Mouse (Mus musculus) mouse embryonic stem cell (cell line): ENCODE data around the gene Sobp.

Source experiments
- in situ Hi-C, 2 experiments: fragments of 300-500 bp; cut with MboI; formaldehyde crosslinking; loops; 1 replicate in 1 of 2; 3 replicates in 1 of 2; pipeline ENCODE4 v1.14.3; 2019 to 2020; ENCODE audit warnings: low sequenced_read_pairs in 2 of 2, low pct_unique_long_range_greater_than_20kb in 1 of 2, mixed read lengths in 1 of 2; ENCODE audit not compliant: unreplicated experiment in 1 of 2

Gene Sobp

DNA sequence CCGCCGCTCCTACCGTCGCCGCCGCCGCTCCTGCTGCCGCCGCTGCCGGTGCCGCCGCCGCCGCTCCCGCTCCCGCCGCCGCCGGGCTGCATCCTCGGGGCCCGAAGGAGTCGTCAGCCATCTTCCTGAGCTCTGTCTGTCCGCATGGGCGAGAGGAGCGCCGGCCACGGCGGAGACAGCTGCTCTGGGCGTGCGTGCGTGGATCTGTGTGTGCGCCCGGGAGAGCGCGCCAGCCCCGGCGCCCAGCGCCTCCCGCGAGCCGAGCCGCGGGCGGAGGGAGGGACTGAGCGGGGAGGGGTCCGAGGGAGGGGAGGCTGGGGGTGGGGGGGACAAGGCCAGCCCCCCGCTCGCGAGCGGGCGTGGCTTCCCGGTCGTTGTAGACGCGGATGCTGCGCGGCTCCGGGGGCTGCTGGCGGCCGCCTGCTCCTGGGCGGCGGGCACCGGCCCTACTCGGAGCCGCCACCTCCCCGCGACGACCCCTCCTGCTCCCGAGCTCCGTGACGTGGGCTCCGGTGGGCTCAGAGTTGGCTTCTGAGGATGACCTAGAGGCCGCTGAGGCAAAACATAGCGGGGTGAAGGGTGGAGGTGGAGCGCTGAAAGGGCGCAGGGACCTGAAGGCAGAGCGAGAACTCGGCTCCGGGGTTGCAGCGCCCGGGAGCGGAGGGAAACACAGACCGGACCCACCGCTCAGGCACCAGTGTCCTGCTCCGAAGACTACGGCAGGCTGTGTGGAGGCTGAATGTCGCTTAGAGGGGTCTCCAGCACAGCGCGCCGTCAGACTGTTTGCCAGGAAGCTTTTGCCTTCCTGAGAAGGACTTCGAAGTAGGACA is at the start of gene Sobp, which contains the start of gene 9030612E09Rik:
Gene Sobp (minus strand): TSS at position 205 of the 830 bp plus-strand sequence.
Gene 9030612E09Rik (plus strand): TSS at position 379 of the 830 bp plus-strand sequence.
- in situ Hi-C loops = loop anchor here in 1 of 2 experiments (25.0 kb wide), 1 partner anchor 587 kb away; the partner anchor contains the start of genes Nr2e1 and Ostm1

DNA sequence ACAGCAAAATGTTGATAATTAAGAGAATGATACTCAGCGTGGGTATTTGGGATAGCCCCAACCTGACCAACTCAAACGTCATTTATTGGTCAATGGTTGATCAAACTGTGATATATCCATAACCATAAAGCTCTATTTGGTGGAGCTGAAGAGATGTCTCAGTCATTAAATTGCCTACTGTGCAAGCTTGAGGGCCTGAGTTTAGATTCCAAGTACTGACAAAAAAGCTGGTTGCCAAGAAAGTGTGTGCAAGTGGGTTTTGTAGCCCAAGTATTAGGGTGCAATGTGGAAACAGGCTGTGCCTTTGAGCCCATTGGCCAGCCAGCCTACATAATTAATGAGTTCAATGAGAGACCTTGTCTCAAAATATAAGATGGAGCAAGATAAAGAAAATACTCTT is 49.1 kb upstream of the Sobp start:
- in situ Hi-C loops = no loop called here

DNA sequence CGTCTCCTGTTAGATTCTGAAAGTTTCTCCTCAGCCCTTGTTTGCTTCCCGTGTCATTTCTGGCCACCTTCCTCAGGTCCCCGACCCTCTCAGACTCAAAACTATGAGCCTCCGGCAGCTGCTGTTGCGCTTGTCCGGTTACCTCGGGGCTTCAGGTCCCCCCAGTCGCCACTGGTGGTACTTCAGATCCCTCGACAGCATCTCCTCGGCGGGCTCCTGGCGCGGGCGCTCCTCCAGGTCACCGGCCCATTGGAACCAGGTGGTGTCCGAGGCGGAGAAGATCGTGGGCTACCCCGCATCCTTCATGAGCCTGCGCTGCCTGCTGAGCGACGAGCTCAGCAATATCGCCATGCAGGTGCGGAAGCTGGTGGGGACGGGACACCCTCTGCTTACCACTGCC is 47.3 kb upstream of the Sobp start:
- in situ Hi-C loops = no loop called here

DNA sequence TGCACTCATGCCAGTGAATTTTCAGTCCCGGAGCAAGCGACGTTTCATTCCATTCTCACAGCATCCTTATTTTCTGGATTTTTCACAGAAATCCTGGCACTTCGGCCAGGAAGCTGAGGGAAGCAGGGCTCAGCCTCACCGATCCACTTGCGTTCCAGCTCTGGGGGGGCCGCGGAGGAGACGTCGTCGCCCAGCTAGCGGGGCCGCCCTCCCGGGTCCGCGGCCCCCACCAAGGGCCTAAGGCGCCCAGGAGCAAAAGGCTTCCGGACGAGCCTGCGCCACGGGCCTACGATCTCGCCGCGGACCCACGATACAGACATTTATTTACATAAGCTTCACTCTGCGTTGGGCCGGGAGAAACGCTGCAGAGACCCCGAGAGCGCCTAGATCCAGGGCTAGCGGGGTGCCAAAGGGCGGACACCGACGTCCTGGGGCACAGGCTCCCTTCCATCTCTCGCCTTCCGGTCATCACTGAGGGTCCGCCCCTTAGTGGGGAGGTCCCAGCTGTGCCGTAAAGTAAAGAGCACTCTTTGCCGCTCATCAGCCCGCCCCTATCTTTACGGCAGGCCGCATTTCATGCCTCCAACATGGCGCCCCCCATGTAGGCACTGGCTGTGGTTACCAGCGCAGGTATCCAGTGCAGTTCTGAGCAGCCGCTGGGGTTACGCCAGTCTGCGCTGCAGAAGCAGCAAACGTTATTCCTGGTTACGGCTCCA is 46.7 kb upstream of the Sobp start, which contains the start of gene Pdss2:
Gene Pdss2 (plus strand): TSS at position 577 of the 716 bp plus-strand sequence.
- in situ Hi-C loops = no loop called here

DNA sequence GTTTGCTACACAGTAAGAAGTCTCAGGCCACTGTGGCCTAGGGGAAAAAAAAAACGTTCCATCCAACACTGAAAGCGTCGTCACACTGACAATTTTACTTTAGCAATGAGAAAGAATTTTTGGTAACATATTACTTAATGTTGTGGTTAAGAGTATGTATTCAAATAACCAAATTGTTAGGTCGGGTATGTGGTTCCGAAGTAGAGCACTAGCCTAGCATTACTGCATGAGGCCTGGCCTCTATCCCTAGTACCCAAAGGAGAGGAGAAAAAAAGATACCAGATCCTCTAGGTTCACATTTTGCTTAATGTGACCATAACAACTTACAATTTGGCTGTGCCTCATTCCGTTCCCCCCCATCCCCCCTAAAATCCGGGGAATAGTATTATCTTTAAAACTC is 46.1 kb upstream of the Sobp start:
- in situ Hi-C loops = no loop called here

DNA sequence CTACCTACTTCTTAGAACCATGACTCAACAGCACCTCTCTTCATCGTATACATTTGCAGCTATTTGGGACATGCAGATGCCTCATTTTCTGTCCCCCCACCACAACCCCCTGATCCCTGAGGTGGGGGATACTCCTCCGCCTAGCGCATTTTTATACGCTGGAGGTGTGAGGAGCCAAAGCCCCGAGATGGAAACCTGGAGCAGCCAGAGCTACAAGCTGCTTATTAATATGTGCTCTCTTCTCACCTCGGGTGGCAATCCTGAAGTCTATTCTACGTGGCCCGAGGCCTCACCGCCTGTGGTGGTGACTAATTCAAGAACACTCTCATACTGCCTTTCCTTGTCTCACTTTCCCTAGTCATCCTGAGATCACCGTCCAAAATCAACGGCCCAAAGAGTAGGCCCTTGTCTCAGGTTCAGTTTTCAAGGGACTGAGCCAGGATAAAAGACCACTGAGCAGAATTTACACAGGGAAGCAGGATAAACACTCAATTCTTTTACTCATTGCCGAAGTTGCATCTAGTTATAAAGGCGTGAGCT is 43.1 kb upstream of the Sobp start:
- in situ Hi-C loops = no loop called here

DNA sequence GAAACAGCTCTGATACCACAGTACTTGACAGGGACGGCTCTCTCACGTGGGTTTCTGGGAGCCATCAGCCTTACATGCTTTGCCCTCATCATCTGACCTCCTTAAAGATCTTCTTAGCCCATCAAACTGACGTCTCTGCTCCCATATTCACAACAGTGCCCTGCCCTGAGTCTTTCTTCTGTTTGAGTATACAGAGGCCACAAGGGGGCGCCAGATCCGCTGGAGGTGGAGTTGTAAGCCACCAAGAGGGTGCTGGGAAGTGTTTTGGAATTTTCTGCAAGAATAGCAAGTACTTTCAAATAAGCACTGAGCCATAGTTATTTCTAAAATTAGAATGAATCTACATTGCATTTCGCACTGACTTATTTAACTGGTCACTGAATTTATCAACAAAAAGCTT is 37.5 kb upstream of the Sobp start:
- in situ Hi-C loops = no loop called here

DNA sequence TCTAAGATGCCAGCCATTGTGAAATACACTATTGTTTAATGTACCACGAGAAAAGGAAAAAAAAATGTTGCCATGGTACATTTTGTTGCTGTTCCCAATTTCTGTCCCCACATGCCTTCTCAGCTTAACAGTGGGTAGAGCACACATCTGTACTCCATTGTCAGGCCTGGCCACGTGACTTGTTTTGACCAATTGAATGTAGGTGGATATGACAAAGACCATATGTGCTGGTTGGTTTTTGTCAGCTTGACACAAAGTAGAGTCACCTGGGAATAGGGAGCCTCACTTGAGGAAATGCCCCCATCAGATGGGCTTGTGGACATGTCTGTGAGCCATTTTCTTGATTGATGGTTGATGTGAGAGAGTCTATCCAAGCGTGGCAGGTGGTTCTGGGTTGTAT is 29.5 kb upstream of the Sobp start:
- in situ Hi-C loops = no loop called here

DNA sequence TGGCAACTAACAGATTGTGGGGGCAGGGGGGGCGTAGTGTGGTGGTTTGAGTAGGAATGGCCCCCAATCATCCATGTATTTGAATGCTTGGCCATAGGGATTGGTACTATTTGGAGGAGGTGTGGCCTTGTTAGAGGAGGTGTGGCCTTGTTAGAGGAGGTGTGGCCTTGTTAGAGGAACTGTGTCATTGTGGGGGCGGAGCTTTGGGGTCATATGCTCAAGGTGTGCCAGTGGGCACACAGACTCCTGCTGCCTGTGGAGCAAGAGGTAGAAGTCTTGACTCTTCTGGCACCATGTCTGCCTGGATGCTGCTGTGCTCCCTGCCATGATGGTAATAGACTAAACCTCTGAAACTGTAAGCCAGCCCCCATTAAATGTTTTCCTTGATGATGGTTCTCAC is 25.9 kb upstream of the Sobp start:
- in situ Hi-C loops = no loop called here

DNA sequence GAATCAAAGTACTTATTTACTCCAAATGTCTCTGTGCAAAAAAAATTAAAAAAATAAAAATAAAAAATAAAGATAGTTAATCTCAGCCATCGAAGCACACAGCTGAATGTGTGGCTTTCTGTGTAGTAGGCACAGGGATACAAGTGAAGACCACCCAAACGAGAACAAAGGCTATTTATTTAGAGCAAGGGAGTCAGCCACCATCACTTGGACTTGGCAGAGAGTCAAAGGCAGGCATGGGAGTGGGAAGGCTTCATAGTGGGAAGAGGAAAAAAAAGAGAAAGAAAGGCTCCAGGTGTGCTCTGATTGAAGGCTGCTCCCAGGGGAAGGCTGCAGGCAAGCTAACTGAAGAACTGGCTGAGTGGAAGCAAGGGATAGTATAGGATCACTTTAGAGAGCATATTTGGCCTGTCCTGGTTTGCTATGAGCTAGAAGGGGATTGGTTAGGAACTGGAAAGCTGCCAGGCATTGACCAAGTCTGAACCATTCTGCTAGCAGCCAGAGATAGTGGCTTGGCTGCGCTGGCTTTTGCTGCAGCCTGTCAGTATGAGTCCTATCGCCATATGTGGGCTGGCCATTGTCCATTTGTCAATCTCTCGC is 6.1 kb upstream of the Sobp start:
- in situ Hi-C loops = loop anchor here in 1 of 2 experiments (25.0 kb wide), 1 partner anchor 593 kb away; the partner anchor contains the start of genes Nr2e1 and Ostm1

DNA sequence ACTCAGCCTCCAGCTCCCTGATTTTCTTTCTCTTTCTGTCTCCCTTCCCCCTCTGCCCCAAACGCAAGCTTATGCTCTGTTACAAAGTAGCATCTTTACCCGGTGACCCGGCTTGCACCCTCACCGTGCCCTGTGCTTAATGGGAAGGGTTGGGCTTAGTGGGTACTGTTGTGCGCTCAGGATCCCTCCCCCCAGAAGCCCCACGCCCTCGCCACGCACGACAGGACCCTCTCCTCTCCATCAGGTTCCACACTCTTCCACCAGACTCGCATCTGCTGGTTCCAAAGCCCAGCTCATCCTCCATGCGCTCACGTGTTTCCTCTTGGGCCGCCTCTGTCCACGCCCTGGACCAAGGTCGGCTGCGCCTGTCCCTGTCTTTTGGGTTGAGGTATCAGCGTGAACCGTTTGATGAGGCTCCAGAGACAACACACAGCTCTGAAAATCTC is 849 bp upstream of the Sobp start:
- in situ Hi-C loops = loop anchor here in 1 of 2 experiments (25.0 kb wide), 1 partner anchor 588 kb away; the partner anchor contains the start of genes Nr2e1 and Ostm1

DNA sequence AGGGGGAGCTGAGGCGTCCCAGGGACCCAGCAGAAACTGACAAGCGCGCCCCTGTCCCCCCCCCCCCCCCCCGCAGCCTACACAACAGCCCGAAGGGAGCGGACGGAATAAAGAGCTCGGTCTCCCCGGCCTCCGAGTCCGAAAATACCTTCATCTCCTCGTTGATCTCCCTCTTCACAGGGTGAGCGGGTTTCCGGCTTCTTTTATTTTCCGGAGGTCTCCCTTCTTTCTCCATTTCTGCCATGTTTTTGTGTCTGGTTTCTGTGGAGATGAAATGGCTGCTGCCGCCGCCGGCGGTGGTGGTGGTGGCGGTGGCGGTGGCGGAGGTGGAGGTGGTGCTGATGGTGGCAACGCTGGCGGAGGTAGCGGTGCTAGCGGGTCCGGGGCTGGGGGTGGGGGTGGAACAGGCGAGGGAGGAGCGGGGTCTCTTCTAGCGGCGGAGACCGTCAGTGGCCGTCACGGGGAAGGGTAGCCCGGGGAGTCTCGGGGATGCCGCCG is 453 bp downstream of the Sobp start:
- in situ Hi-C loops = no loop called here

DNA sequence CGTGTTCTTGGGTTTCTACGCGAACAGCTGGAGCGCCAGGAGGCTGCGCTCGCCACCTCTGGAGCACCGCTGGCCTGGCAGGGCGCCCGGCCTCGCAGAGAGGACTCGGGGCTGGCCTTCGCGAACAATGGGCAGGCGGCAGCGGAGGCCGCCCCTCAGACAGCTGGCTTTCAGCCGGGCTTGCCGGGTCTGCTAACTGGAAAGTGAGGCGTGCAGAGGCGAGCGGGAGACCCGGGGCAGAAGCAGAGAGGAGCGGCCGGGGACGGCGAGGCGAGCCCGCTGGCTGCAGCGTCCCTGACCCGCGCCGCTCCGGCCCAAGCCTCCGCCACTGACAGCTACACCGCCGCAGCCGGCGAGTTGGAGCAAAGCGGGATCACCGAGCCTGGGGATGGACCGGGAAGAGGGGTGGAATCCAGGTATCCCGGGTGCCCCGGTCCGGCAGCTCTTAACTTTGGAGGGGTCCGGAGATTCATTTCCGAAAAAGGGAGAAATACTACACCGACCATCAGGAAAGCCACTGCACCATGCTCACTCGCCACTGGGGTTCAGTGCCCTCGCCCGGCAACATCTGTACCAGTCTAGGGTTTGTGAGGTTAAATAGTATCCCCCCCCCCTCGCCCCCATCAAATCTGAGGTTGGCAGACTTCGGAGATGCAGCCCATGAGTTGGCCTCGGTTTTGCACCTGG is 1.0 kb downstream of the Sobp start:
- in situ Hi-C loops = no loop called here

DNA sequence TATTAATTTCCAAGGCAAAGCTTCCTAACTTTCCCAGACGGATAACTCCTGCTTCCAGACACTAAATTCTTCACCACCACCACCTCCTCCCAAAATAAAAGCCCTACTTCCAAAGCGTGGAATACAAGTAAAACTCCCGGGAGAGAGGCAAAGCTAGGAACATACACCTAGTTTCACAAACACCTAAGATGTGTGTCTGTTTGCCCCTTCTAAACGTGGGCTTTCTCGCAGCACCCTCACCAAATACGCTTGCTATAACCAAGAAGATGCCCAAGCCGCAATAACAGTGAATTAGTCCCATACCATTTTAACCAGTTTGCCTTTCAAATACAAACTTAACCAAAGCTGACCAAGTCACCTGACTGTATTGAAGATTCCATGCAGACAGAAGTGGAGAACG is 1.8 kb downstream of the Sobp start:
- in situ Hi-C loops = no loop called here

DNA sequence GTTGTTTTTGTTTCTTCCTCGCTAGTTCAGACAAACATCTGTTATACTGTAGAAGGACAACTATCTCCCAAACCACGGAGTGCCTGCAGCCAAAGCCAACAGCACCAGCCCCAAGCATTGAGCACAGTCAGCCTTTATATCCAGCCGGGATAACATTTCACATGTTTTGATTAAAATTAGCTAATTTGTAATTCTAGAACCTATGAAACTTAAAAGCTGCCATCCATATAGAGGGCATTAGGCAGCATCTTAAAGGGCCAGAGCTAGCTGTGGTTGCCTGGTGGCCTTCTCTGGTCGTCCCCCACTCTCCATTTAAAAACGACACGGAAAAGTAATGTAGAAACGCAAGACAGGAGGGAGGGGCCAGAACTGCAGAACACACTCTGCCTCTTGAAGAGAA is 2.3 kb downstream of the Sobp start:
- in situ Hi-C loops = no loop called here

DNA sequence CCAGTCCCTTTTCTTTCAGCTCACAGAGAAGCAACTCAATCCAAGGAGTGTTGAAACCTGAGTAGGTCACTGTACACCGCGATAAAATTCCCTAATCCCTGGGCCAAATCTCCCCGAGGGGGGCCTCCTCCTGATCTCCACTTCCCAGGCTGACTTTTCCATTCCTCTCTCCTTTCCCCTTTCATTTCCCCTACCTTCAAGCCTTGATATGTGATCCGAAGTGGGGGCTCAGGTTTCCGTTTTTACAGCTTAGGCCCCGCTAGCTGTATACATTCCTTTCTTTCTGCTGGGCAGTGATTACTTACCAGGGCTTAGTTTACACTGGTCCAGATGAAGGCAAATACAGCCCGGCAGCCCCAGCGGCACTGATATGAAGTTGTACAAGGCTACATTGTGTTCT is 3.2 kb downstream of the Sobp start:
- in situ Hi-C loops = no loop called here

DNA sequence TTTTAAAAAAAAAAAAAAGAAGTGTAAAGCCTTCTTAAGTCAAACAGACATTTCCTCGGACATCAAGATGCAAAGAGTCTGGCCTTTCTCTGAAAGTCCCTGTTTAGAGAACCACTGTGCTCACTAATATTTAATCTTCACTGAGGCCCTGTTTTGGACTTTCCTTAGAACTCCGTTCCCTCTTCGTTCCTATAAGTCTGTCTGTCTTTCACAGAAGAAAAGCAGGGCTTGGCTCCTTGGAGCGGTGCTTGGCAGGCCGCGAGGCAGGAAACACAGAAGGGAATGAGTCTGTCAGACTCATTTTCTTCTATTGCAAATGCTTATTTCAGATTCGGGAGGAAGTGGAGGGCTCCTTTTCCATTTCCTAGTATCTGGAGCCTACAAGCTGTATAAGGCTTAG is 5.5 kb downstream of the Sobp start:
- in situ Hi-C loops = no loop called here

DNA sequence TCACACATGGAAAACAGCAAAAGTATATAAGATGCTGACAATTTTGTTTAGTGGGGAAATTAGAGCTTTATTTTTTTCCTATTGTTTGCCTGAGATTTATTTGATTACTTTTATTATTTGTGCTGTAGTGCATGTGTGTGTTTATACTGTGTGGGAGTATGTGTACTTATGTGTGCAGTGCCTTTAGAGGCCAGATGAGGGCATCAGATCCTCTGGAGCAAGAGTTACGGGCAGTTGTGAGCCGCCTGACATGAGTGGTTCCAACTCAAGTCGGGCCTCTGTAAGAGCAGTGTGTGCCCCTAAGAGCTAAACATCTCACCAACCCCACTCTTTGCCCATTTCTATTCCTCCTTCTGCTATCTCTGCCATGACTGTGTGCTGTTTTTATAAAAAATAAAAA is 7.5 kb downstream of the Sobp start:
- in situ Hi-C loops = no loop called here
